Mouse (Mus musculus) thymus, adult 2 months (tissue): Measurements from ENCODE around the gene Wars2. TPM values are rescaled to one million over a fixed set of nuclear protein-coding genes. Genes with fewer than 3 reads are reported as not detected.

Source experiments
- DNase-seq: peaks from one replicate; pipeline ENCODE4 v3.0.0; 2021
- H3K27ac ChIP-seq: fragments of 200-500 bp; 2 replicates; pipeline ENCODE4 v1.5.1; 2012; ENCODE audit warnings: low read length, control low read depth; ENCODE audit not compliant: control insufficient read depth, insufficient read depth
- H3K27me3 ChIP-seq: fragments of 200-500 bp; 2 replicates; pipeline ENCODE4 v1.6.1; 2012; ENCODE audit warnings: mild to moderate bottlenecking, low read length, moderate library complexity, mixed read lengths; ENCODE audit not compliant: control insufficient read depth, insufficient read depth
- H3K36me3 ChIP-seq: fragments of 200-500 bp; 2 replicates; pipeline ENCODE4 v1.6.1; 2012; ENCODE audit warnings: mild to moderate bottlenecking, low read length, moderate library complexity; ENCODE audit not compliant: control insufficient read depth, insufficient read depth
- H3K4me1 ChIP-seq: fragments of 200-500 bp; replicated peaks from 2 replicates; pipeline ENCODE4 v1.6.1; 2012; ENCODE audit warnings: low read length; ENCODE audit not compliant: control insufficient read depth, insufficient read depth
- H3K4me3 ChIP-seq: fragments of 200-500 bp; 2 replicates; pipeline ENCODE4 v1.5.1; 2012; ENCODE audit warnings: mild to moderate bottlenecking, low read length, control low read depth, moderate library complexity; ENCODE audit not compliant: control insufficient read depth, insufficient read depth
- CTCF ChIP-seq: fragments of 200-500 bp; IDR thresholded peaks from 2 replicates; pipeline ENCODE4 v1.5.1; 2012; ENCODE audit warnings: mild to moderate bottlenecking, control low read depth, low read length, moderate library complexity, borderline replicate concordance; ENCODE audit not compliant: control insufficient read depth, poor library complexity, insufficient read depth; ENCODE audit errors: extremely low read depth
- POLR2A ChIP-seq: fragments of 200-500 bp; IDR thresholded peaks from 2 replicates; pipeline ENCODE4 v1.6.1; 2012; ENCODE audit warnings: mild to moderate bottlenecking, low read length, control low read depth, moderate library complexity; ENCODE audit not compliant: control insufficient read depth, poor library complexity, insufficient read depth; ENCODE audit errors: extremely low read depth
- WGBS: fragments of 180-500 bp; shearing (Covaris S2); methylation state at CpG from one replicate; pipeline ENCODE4 v1.1.7; 2018; 5-methylcytosine and 5-hydroxymethylcytosine counted together
- polyA plus RNA-seq: library from polyadenylated mRNA; depleted of rRNA; stranded (reverse); fragments of >200 nt; gene quantifications from 2 replicates; pipeline ENCODE4 v1.2.3, GENCODE M21; 2012

Wars2 gene
- polyA plus RNA-seq, 1 experiment = 6.0 TPM

GRCm38 (mm10) chr3:99263471-99263903 is 122.6 kb downstream of the Wars2 start:
- Histone ChIP-seq H3K27me3 (peaks cover 6% of the 10 kb centered on the region; the same call in 1 of the 2 replicates), H3K4me1 (no peaks in the 10 kb centered on the region), H3K27ac (no peak overlapping the region), H3K36me3 (no peaks in the 10 kb centered on the region), H3K4me3 (no peak overlapping the region)
- WGBS = 50% methylated on average over 9 of the region's 9 CpGs
- no peak for TF ChIP-seq POLR2A
- TF ChIP-seq CTCF = no peak
- no peak for DNase-seq

- TF ChIP-seq POLR2A (no peak), CTCF (no peak)
- 29% methylated on average over 7 of the region's 7 CpGs for WGBS
- H3K4me1 ChIP-seq = no peaks in the 10 kb centered on the region
- H3K4me3 ChIP-seq = no peak overlapping the region
- no peaks in the 10 kb centered on the region for H3K36me3 ChIP-seq
- peaks cover 6% of the 10 kb centered on the region; the same call in 1 of the 2 replicates for H3K27me3 ChIP-seq
- no peak overlapping the region for H3K27ac ChIP-seq
- no peak for DNase-seq
These were observed 123.8 kb downstream of the Wars2 start for GRCm38 (mm10) chr3:99264695-99265094.

- WGBS = 66% methylated on average over 10 of the region's 10 CpGs
- Histone ChIP-seq H3K4me3 (no peak overlapping the region), H3K27ac (no peak overlapping the region), H3K4me1 (no peaks in the 10 kb centered on the region), H3K27me3 (no peaks in the 10 kb centered on the region), H3K36me3 (no peaks in the 10 kb centered on the region)
- TF ChIP-seq POLR2A (no peak), CTCF (no peak)
- DNase-seq = no peak
These were observed 126.0 kb downstream of the Wars2 start for GRCm38 (mm10) chr3:99266752-99267303.

- Histone ChIP-seq H3K36me3 (no peaks in the 10 kb centered on the region), H3K4me3 (no peak overlapping the region), H3K27ac (no peak overlapping the region), H3K4me1 (no peaks in the 10 kb centered on the region), H3K27me3 (no peaks in the 10 kb centered on the region)
- DNase-seq = no peak
- 61% methylated on average over 12 of the region's 12 CpGs for WGBS
- no peak for TF ChIP-seq POLR2A
- no peak for TF ChIP-seq CTCF
These were observed 137.2 kb downstream of the Wars2 start for GRCm38 (mm10) chr3:99277973-99278580.

- DNase-seq = no peak
- no peak overlapping the region for H3K4me3 ChIP-seq
- H3K27ac ChIP-seq = no peak overlapping the region
- WGBS = 84% methylated on average over 3 of the region's 3 CpGs
- no peaks in the 10 kb centered on the region for H3K36me3 ChIP-seq
- no peaks in the 10 kb centered on the region for H3K4me1 ChIP-seq
- H3K27me3 ChIP-seq = no peaks in the 10 kb centered on the region
- TF ChIP-seq CTCF = no peak
- TF ChIP-seq POLR2A = no peak
These were observed 138.8 kb downstream of the Wars2 start for GRCm38 (mm10) chr3:99279718-99280117.

GRCm38 (mm10) chr3:99281453-99281852 is 140.6 kb downstream of the Wars2 start:
- no peaks in the 10 kb centered on the region for H3K4me1 ChIP-seq
- no peak overlapping the region for H3K4me3 ChIP-seq
- H3K36me3 ChIP-seq = no peaks in the 10 kb centered on the region
- no peaks in the 10 kb centered on the region for H3K27me3 ChIP-seq
- 69% methylated on average over 4 of the region's 4 CpGs for WGBS
- DNase-seq = no peak
- no peak for TF ChIP-seq CTCF
- TF ChIP-seq POLR2A = no peak
- H3K27ac ChIP-seq = no peak overlapping the region
